Mouse (Mus musculus) limb, embryonic 12.5 days (tissue): ENCODE data around the gene Krtap3-3. TPM values are rescaled to one million over a fixed set of nuclear protein-coding genes. Genes with fewer than 3 reads are reported as not detected.

Experiments
- ATAC-seq: fragments of 200-750 bp; cut with Nextera tagmentation; 2 replicates; pipeline ENCODE4 v1.8.0; 2017; ENCODE audit warnings: low read depth, moderate TSS enrichment; ENCODE audit not compliant: insufficient number of reproducible peaks, insufficient read depth, low FRiP score, low TSS enrichment
- H3K27ac ChIP-seq: fragments of 300-500 bp; sonication (generic); 2 replicates; pipeline ENCODE4 v1.5.1; 2016; ENCODE audit warnings: mild to moderate bottlenecking, moderate library complexity
- H3K27me3 ChIP-seq: fragments of 300-500 bp; sonication (generic); 2 replicates; pipeline ENCODE4 v1.6.1; 2016; ENCODE audit warnings: mild to moderate bottlenecking, moderate library complexity
- H3K36me3 ChIP-seq: fragments of 300-500 bp; sonication (generic); 2 replicates; pipeline ENCODE4 v1.6.1; 2016; ENCODE audit warnings: mild to moderate bottlenecking, moderate library complexity
- H3K4me1 ChIP-seq: fragments of 300-500 bp; sonication (generic); replicated peaks from 2 replicates; pipeline ENCODE4 v1.6.1; 2016
- H3K4me2 ChIP-seq: fragments of 300-500 bp; sonication (generic); 2 replicates; pipeline ENCODE4 v1.6.1; 2016; ENCODE audit warnings: mild to moderate bottlenecking, moderate library complexity
- H3K4me3 ChIP-seq: fragments of 300-500 bp; sonication (generic); replicated peaks from 2 replicates; pipeline ENCODE4 v1.5.1; 2016; ENCODE audit warnings: mild to moderate bottlenecking
- H3K9ac ChIP-seq: fragments of 300-500 bp; sonication (generic); replicated peaks from 2 replicates; pipeline ENCODE4 v1.6.1; 2016; ENCODE audit warnings: mild to moderate bottlenecking, moderate library complexity
- H3K9me3 ChIP-seq: fragments of 300-500 bp; sonication (generic); 2 replicates; pipeline ENCODE4 v1.6.1; 2016; ENCODE audit warnings: mild to moderate bottlenecking, moderate library complexity
- WGBS: fragments of 180-500 bp; shearing (Covaris S2); methylation state at CpG from one replicate; pipeline ENCODE4 v1.1.7; 2016; 5-methylcytosine and 5-hydroxymethylcytosine counted together
- polyA plus RNA-seq: library from polyadenylated mRNA; unstranded; fragments of >200 nt; fragmentation: Nextera tagmentation; extraction: Ambion mirVana; gene quantifications from 2 replicates; pipeline ENCODE4 v1.2.1, GENCODE M21; 2016

Gene Krtap3-3
- polyA plus RNA-seq, 1 experiment from 2014 or later: not detected

DNA sequence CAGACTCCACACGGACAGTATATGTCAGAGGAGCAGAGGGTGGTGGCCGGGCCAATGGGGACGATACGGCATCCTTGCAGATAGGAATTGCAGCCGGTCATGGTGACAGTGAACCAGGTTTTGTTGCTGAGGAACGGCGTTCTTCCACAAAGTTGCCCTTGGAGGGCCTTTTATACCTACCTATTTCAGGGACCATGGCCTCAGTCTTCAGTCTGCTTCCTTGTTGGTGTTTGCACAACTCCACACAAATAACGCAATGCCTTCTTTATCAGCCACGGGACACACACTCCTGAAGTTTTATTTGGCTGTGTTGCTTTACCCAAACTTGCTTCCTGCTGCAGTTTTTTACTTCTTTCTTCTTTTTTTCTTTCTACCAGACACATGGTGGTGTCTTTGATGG, 8.7 kb upstream of the Krtap3-3 start, which contains the start of gene Gm11939:
TSS of gene Gm11939 (minus strand) at position 101 of the 400 bp plus-strand sequence.
- Histone ChIP-seq H3K36me3 (no peaks in the 10 kb centered on the region), H3K4me3 (no peak within 1 kb of the TSS), H3K9ac (no peak within 1 kb of the TSS), H3K4me1 (no peaks in the 10 kb centered on the region), H3K27me3 (no peaks in the 10 kb centered on the region), H3K27ac (no peak within 1 kb of the TSS), H3K9me3 (no peaks in the 10 kb centered on the region), H3K4me2 (no peak within 1 kb of the TSS)
- no peak for ATAC-seq
- 89% methylated on average over 9 of the region's 9 CpGs for WGBS

GRCm38 (mm10) chr11:99557976-99558745, 7.5 kb upstream of the Krtap3-3 start:
- 89% methylated on average over 3 of the region's 3 CpGs for WGBS
- no peak for ATAC-seq
- H3K36me3 ChIP-seq: no peaks in the 10 kb centered on the region
- H3K4me1 ChIP-seq: no peaks in the 10 kb centered on the region
- H3K27me3 ChIP-seq: no peaks in the 10 kb centered on the region
- no peak overlapping the region for H3K4me3 ChIP-seq
- H3K27ac ChIP-seq: no peak overlapping the region
- H3K9ac ChIP-seq: no peak overlapping the region
- H3K4me2 ChIP-seq: no peak overlapping the region
- H3K9me3 ChIP-seq: no peaks in the 10 kb centered on the region

GRCm38 (mm10) chr11:99556753-99557152, 6.1 kb upstream of the Krtap3-3 start, which contains the start of gene Krtap3-2:
Krtap3-2 (minus strand) TSS chr11:99556853.
- Histone ChIP-seq H3K9me3 (no peaks in the 10 kb centered on the region), H3K4me1 (no peaks in the 10 kb centered on the region), H3K4me3 (no peak within 1 kb of the TSS), H3K27ac (no peak within 1 kb of the TSS), H3K4me2 (no peak within 1 kb of the TSS), H3K36me3 (no peaks in the 10 kb centered on the region), H3K9ac (no peak within 1 kb of the TSS), H3K27me3 (no peaks in the 10 kb centered on the region)
- 78% methylated on average over 2 of the region's 2 CpGs for WGBS
- no peak for ATAC-seq

- Histone ChIP-seq H3K4me2 (no peak overlapping the region), H3K36me3 (no peaks in the 10 kb centered on the region), H3K27ac (no peak overlapping the region), H3K4me3 (no peak overlapping the region), H3K9ac (no peak overlapping the region), H3K27me3 (no peaks in the 10 kb centered on the region), H3K4me1 (no peaks in the 10 kb centered on the region), H3K9me3 (no peaks in the 10 kb centered on the region)
- WGBS: 84% methylated on average over 2 of the region's 2 CpGs
- no peak for ATAC-seq
Observed at GRCm38 (mm10) chr11:99556195-99556594, 5.5 kb upstream of the Krtap3-3 start.

GRCm38 (mm10) chr11:99547892-99548291, 2.8 kb downstream of the Krtap3-3 start:
- Histone ChIP-seq H3K4me2 (no peak overlapping the region), H3K9ac (no peak overlapping the region), H3K27ac (no peak overlapping the region), H3K9me3 (no peaks in the 10 kb centered on the region), H3K27me3 (no peaks in the 10 kb centered on the region), H3K36me3 (no peaks in the 10 kb centered on the region), H3K4me3 (no peak overlapping the region), H3K4me1 (no peaks in the 10 kb centered on the region)
- ATAC-seq: no peak

GRCm38 (mm10) chr11:99539721-99540120, 10.9 kb downstream of the Krtap3-3 start:
- no peak overlapping the region for H3K27ac ChIP-seq
- H3K9me3 ChIP-seq: no peaks in the 10 kb centered on the region
- ATAC-seq: no peak
- no peak overlapping the region for H3K9ac ChIP-seq
- H3K4me3 ChIP-seq: no peak overlapping the region
- no peaks in the 10 kb centered on the region for H3K36me3 ChIP-seq
- WGBS: 85% methylated on average over 9 of the region's 9 CpGs
- no peaks in the 10 kb centered on the region; the same call in 1 of the 2 replicates for H3K27me3 ChIP-seq
- H3K4me2 ChIP-seq: no peak overlapping the region
- H3K4me1 ChIP-seq: no peaks in the 10 kb centered on the region

- Histone ChIP-seq H3K4me1 (no peaks in the 10 kb centered on the region; the same call in 1 of the 2 replicates), H3K9ac (no peak within 1 kb of the TSS), H3K27me3 (no peaks in the 10 kb centered on the region; the same call in 1 of the 2 replicates), H3K4me3 (no peak within 1 kb of the TSS), H3K36me3 (no peaks in the 10 kb centered on the region), H3K4me2 (no peak within 1 kb of the TSS), H3K9me3 (no peaks in the 10 kb centered on the region), H3K27ac (no peak within 1 kb of the TSS)
- ATAC-seq: no peak
- WGBS: 24% methylated on average over 13 of the region's 13 CpGs
Observed at GRCm38 (mm10) chr11:99521288-99521860, 29.3 kb downstream of the Krtap3-3 start, which contains the start of gene Krt39. Krt39 (minus strand) TSS chr11:99521338.

DNA sequence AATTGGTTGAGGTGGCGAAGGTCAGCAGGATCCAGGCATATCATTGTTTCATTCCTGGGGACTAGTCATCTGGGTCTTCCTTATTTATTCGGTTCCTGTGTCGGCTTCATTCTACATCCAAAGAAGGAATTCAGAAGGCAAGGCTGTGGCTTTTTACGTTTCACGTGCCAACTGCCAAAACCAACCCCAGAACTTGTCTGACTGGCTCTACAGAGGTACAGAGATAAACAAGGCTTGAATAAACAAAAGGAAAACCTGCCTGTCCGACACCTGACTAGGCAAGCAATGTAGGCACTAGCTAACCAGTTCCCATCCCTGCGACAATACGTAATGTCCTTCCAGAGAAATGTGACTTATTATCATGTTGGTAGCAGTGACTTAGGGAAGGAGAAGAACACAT, 36.6 kb downstream of the Krtap3-3 start:
- Histone ChIP-seq H3K4me1 (no peaks in the 10 kb centered on the region), H3K4me2 (no peak overlapping the region), H3K9me3 (no peaks in the 10 kb centered on the region), H3K9ac (no peak overlapping the region), H3K27ac (no peak overlapping the region), H3K36me3 (no peaks in the 10 kb centered on the region), H3K4me3 (no peak overlapping the region), H3K27me3 (no peaks in the 10 kb centered on the region)
- 85% methylated on average over 8 of the region's 8 CpGs for WGBS
- no peak for ATAC-seq

Other genes starting within 250 kb of the Krtap3-3 start
- gene Krt25, start 227.9 kb downstream of the Krtap3-3 start, polyA plus RNA-seq: not detected in 2 replicates
- not detected in 2 replicates for gene Krt26, start 212.9 kb downstream of the Krtap3-3 start, polyA plus RNA-seq
- not detected in 2 replicates for gene Krt27, start 199.8 kb downstream of the Krtap3-3 start, polyA plus RNA-seq
- 0.13 TPM in 1 of 2 replicates, not detected in the other for gene Krt28, start 176.0 kb downstream of the Krtap3-3 start, polyA plus RNA-seq
- gene Krt10, start 161.5 kb downstream of the Krtap3-3 start, polyA plus RNA-seq: 34.3 and 35.3 TPM in 2 replicates
- gene Krt12, start 128.6 kb downstream of the Krtap3-3 start, polyA plus RNA-seq: not detected in 2 replicates
- gene Krt20, start 112.7 kb downstream of the Krtap3-3 start, polyA plus RNA-seq: 0.18 and 0.42 TPM in 2 replicates
- gene Krt23, start 57.7 kb downstream of the Krtap3-3 start, polyA plus RNA-seq: 0.18 and 0.26 TPM in 2 replicates
- not detected in 2 replicates for gene Krt39, start 29.5 kb downstream of the Krtap3-3 start, polyA plus RNA-seq
- gene Krt40, start 7.7 kb downstream of the Krtap3-3 start, polyA plus RNA-seq: not detected in 2 replicates
- gene Krtap3-2, start 6.0 kb upstream of the Krtap3-3 start, polyA plus RNA-seq: not detected in 2 replicates
- gene Gm11939, start 8.6 kb upstream of the Krtap3-3 start, polyA plus RNA-seq: not detected in 2 replicates
- not detected in 2 replicates for gene Krtap3-1, start 15.8 kb upstream of the Krtap3-3 start, polyA plus RNA-seq
- not detected in 2 replicates for gene Krtap1-5, start 30.2 kb upstream of the Krtap3-3 start, polyA plus RNA-seq
- gene Krtap1-4, start 32.8 kb upstream of the Krtap3-3 start, polyA plus RNA-seq: not detected in 2 replicates
- gene Krtap1-3, start 40.5 kb upstream of the Krtap3-3 start, polyA plus RNA-seq: not detected in 2 replicates
- gene Krtap9-3, start 47.2 kb upstream of the Krtap3-3 start, polyA plus RNA-seq: not detected in 2 replicates
- not detected in 2 replicates for gene Gm11938, start 52.4 kb upstream of the Krtap3-3 start, polyA plus RNA-seq
- not detected in 2 replicates for gene Gm11937, start 59.3 kb upstream of the Krtap3-3 start, polyA plus RNA-seq
- not detected in 2 replicates for gene Krtap2-4, start 64.0 kb upstream of the Krtap3-3 start, polyA plus RNA-seq
- not detected in 2 replicates for gene Gm11562, start 69.6 kb upstream of the Krtap3-3 start, polyA plus RNA-seq
- gene Krtap4-1, start 77.4 kb upstream of the Krtap3-3 start, polyA plus RNA-seq: not detected in 2 replicates
- gene Krtap4-2, start 84.2 kb upstream of the Krtap3-3 start, polyA plus RNA-seq: not detected in 2 replicates
- gene Krtap4-7, start 93.2 kb upstream of the Krtap3-3 start, polyA plus RNA-seq: not detected in 2 replicates
- gene Gm11555, start 99.4 kb upstream of the Krtap3-3 start, polyA plus RNA-seq: not detected in 2 replicates
- not detected in 2 replicates for gene Gm11563, start 108.1 kb upstream of the Krtap3-3 start, polyA plus RNA-seq
- gene Krtap4-6, start 115.1 kb upstream of the Krtap3-3 start, polyA plus RNA-seq: not detected in 2 replicates
- not detected in 2 replicates for gene Gm14190, start 139.9 kb upstream of the Krtap3-3 start, polyA plus RNA-seq
- gene Gm14180, start 183.4 kb upstream of the Krtap3-3 start, polyA plus RNA-seq: not detected in 2 replicates
- gene Gm11595, start 222.0 kb upstream of the Krtap3-3 start, polyA plus RNA-seq: not detected in 2 replicates
- not detected in 2 replicates for gene Krtap4-8, start 229.8 kb upstream of the Krtap3-3 start, polyA plus RNA-seq
- not detected in 2 replicates for gene Krtap4-9, start 234.3 kb upstream of the Krtap3-3 start, polyA plus RNA-seq
- gene Gm11596, start 242.6 kb upstream of the Krtap3-3 start, polyA plus RNA-seq: not detected in 2 replicates
- gene Gm11569, start 248.1 kb upstream of the Krtap3-3 start, polyA plus RNA-seq: not detected in 2 replicates